Mouse (Mus musculus) CD4-positive, CD25-positive, alpha-beta regulatory T cell, adult 4 months (primary cell): ENCODE data around the gene Vmn2r50. TPM values are rescaled to one million over a fixed set of nuclear protein-coding genes. Genes with fewer than 3 reads are reported as not detected.
"Not testable (repeated sequence)": the region's sequence is repeated elsewhere in the genome, so short reads cannot be mapped to it uniquely, and the experiment has no call there.

Experiments
- ATAC-seq: one replicate; pipeline ENCODE4 v1.8.0; 2017
- polyA plus RNA-seq, 2 experiments: library from polyadenylated mRNA; unstranded; fragments of 100-300 nt; shearing (Covaris generic); gene quantifications; one replicate each; pipeline ENCODE4 v1.2.1; 2017

Vmn2r50 gene
- polyA plus RNA-seq: not detected

DNA sequence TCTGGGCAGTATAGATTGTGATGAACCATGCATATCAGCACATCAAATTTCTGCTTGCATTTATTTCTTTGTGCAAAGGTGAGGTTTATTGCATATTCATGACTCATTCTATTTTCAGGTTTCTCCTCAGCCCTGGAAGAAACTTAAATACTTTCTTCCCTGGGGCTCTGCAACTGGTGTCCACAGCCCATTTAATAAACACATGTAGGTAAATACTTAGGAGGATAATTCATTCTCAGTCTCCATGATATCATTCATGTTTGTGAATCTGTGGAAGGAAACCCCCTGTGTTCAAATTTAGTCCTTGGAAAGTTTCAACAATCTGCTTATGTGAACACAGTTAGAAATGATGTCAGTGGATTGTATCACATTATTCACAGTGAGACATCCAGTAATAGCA, at the start of gene Vmn2r50:
Gene Vmn2r50, minus strand, starts transcription at position 101 of the 400 bp plus-strand sequence.
- ATAC-seq: not testable (repeated sequence)

DNA sequence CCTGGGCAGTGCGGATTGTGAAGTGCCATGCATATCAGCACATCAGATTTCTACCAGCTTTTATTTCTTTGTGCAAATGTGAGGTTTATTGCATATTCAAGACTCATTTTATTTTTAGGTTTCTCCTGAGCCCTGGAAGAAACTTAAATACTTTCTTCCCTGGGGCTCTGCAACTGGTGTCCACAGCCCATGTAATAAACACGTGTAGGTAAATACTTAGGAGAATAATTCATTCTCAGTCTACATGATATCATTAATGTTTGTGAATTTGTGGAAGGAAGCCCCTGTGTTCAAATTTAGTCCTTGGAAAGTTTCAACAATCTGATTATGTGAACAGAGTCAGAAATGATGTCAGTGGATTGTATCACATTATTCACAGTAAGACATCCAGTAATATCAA, 60.9 kb downstream of the Vmn2r50 start, which contains the start of gene Vmn2r49:
Gene Vmn2r49, minus strand, starts transcription at position 101 of the 400 bp plus-strand sequence.
- ATAC-seq: not testable (repeated sequence)

Other genes with a start within 250 kb of the Vmn2r50 start
- not detected for gene Vmn2r47, start 212.0 kb downstream of the Vmn2r50 start, polyA plus RNA-seq
- gene Vmn2r48, start 99.7 kb downstream of the Vmn2r50 start, polyA plus RNA-seq: not detected
- not detected for gene Vmn2r49, start 61.0 kb downstream of the Vmn2r50 start, polyA plus RNA-seq
- not detected for gene Vmn2r51, start 52.4 kb upstream of the Vmn2r50 start, polyA plus RNA-seq
- gene Vmn2r52, start 123.3 kb upstream of the Vmn2r50 start, polyA plus RNA-seq: not detected
- not detected for gene Vmn1r66, start 224.7 kb upstream of the Vmn2r50 start, polyA plus RNA-seq